Mouse (Mus musculus) cerebellum, adult 2 months (tissue): ENCODE measurements around the gene Neb. TPM values are rescaled to one million over a fixed set of nuclear protein-coding genes. Genes with fewer than 3 reads are reported as not detected.

Source experiments
- DNase-seq, 2 experiments: peaks; one replicate each; pipeline ENCODE4 v3.0.0; 2021
- H3K27ac ChIP-seq: fragments of 200-500 bp; 2 replicates; pipeline ENCODE4 v1.5.1; 2012; ENCODE audit warnings: low read length, control low read depth, inconsistent platforms; ENCODE audit not compliant: insufficient read depth
- H3K27me3 ChIP-seq: fragments of 200-500 bp; 2 replicates; pipeline ENCODE4 v1.6.1; 2012; ENCODE audit warnings: inconsistent platforms, mild to moderate bottlenecking, low read length, moderate library complexity; ENCODE audit not compliant: control insufficient read depth, insufficient read depth
- H3K4me1 ChIP-seq: fragments of 200-500 bp; 2 replicates; pipeline ENCODE4 v1.6.1; 2011; ENCODE audit warnings: low read length; ENCODE audit not compliant: control insufficient read depth, insufficient read depth
- H3K4me3 ChIP-seq: fragments of 200-500 bp; replicated peaks from 2 replicates; pipeline ENCODE3; 2011; ENCODE audit warnings: mild to moderate bottlenecking, low read depth, low read length, control low read depth; ENCODE audit not compliant: insufficient read depth
- CTCF ChIP-seq: fragments of 200-500 bp; IDR thresholded peaks from 2 replicates; pipeline ENCODE4 v1.5.1; 2011; ENCODE audit warnings: low read depth, mild to moderate bottlenecking, control low read depth, low read length, moderate library complexity, borderline replicate concordance; ENCODE audit not compliant: insufficient read depth
- POLR2A ChIP-seq: fragments of 200-500 bp; IDR thresholded peaks from 2 replicates; pipeline ENCODE4 v1.6.1; 2011; ENCODE audit warnings: low read length, control low read depth, borderline replicate concordance; ENCODE audit not compliant: insufficient read depth
- WGBS: fragments of 180-500 bp; shearing (Covaris S2); methylation state at CpG from one replicate; pipeline ENCODE4 v1.1.7; 2018; 5-methylcytosine and 5-hydroxymethylcytosine counted together
- polyA plus RNA-seq: library from polyadenylated mRNA; depleted of rRNA; stranded (reverse); fragments of >200 nt; gene quantifications from 2 replicates; pipeline ENCODE4 v1.2.3, GENCODE M21; 2012

Neb gene
- polyA plus RNA-seq, 1 experiment: 10.8 TPM

DNA sequence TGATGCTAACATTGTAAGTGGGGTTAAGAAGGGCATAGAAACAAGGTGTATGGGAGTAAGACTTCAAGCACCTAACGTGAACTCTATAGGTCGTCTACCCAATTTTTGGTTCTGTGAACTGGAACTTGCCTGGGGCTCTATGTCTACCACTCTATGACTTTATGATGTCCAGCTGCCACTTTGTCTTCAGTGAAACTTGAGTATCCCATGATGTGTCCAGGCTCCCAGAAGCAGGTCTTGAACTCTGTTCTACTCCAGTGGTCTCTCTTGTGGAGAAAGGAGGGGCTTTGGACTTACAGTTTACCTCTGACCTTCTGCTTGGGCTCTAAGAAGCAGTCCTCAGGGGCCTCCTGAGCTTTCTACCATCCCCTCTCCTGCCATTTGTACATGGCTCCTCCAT, 58.1 kb downstream of the Neb start:
- TF ChIP-seq POLR2A (no peak), CTCF (no peak)
- DNase-seq: no peak
- no peaks in the 10 kb centered on the region for H3K4me1 ChIP-seq
- no peak overlapping the region for H3K4me3 ChIP-seq
- H3K27me3 ChIP-seq: no peaks in the 10 kb centered on the region
- no peak overlapping the region for H3K27ac ChIP-seq
- WGBS: 93% methylated on average over 2 of the region's 2 CpGs

DNA sequence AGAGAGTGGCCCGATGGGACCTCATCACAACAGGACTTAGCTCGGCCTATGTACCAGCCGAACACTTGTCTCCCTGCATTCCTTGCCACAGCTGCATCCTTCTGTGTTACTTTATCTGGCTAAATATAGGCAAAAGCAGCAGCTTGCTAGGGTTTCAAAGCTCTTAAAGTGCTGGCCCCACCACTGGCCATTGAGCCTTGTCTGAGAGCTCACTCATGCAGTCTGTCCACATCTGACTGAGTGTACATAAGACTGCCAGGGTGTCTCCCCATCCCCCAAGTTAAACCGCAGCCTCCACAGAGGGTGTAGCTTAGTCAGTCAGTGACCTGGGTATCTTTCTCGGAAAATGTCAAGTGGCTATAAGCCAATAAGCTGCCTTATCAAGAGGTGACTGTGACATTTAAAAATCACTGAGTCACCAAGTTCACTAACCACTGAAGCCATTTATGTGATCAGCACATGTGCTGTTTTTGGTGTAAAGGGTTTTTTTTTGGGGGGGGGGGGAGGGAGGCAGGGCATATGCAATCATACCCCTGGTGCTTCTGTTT, 59.2 kb downstream of the Neb start:
- DNase-seq: no peak
- no peaks in the 10 kb centered on the region for H3K27me3 ChIP-seq
- TF ChIP-seq CTCF (no peak), POLR2A (no peak)
- H3K4me1 ChIP-seq: no peaks in the 10 kb centered on the region
- no peak overlapping the region for H3K27ac ChIP-seq
- H3K4me3 ChIP-seq: no peak overlapping the region
- 86% methylated on average over 5 of the region's 5 CpGs for WGBS

DNA sequence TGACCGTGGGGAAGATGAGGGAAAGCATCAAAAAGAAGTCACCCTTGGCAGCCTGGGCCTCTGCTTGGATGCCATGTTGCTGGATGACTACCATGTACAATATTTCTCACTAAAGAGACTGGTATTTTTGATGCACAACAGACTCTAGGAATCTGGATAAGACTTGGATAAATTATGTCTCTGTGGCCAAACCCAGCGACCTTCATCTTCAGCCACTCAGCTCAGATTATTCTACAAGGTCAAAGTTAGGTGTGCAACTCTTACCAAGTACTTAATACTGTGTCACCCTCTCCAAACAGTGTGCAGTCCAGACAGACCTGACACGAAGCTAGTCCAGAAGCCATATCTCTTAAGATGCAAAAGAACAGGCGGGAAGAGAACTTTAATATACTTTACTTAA, 60.8 kb downstream of the Neb start:
- TF ChIP-seq CTCF: no peak
- TF ChIP-seq POLR2A: no peak
- no peak for DNase-seq
- Histone ChIP-seq H3K27ac (no peak overlapping the region), H3K4me1 (no peaks in the 10 kb centered on the region), H3K4me3 (no peak overlapping the region), H3K27me3 (no peaks in the 10 kb centered on the region)
- WGBS: 90% methylated on average over 4 of the region's 4 CpGs

DNA sequence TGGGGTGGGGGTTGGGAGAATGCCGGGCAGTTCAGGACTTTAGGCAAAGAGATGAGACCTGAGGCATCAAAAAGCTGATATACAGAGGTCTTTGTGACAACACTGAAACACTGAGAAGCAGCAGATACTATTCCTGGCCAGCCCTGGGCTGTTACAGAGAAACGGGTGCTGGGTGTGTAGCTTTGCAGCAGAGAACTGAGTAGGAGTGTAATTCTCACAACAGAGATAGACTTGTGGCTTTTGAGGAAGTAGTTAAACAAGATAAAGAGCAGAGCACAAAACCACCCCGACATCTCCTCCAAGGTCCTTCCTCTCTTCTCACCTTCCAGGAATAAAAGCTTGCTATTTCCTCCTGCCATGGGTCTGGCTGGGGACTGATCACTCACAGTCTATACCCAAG, 62.5 kb downstream of the Neb start:
- H3K4me3 ChIP-seq: no peak overlapping the region
- no peak for DNase-seq
- TF ChIP-seq CTCF (no peak), POLR2A (no peak)
- H3K27me3 ChIP-seq: no peaks in the 10 kb centered on the region
- no peak overlapping the region for H3K27ac ChIP-seq
- 84% methylated on average over 3 of the region's 3 CpGs for WGBS
- H3K4me1 ChIP-seq: no peaks in the 10 kb centered on the region

DNA sequence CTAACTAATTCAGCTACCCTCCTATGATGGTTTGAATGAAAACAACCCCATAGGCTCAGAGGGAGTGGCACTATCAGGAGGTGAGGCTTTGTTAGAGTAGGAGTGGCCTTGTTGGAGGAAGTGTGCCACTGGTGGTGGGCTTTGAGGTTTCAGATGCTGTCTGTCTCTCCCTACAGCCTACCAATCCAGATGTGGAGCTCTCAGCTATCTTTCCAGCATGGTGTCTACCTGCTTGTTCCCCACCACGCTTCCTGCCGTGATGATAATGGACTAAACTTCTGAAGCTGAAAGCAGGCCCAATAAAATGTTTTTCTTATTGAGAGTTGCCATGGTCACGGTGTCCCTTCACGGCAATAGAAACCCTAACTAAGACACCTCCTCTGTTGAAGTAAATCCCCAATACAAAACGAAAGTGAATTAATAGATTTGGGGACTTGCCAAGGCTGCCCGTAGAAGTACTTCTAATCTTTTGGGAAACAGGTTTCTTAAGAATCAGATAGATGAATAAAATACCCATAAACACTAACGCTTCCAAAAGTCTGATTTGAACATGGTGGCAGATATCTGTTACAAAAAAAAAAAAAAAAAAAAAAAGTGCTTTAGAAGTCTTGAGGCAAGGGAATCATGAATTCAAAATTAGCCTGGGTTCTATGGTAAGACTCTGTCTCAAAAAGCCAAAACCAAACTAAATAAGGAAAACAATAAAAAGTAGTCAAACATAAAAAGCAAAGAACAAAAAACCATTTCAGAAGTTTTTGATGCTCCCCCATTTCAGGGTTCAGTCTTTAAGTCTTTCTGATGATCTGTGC, 63.1 kb downstream of the Neb start:
- Histone ChIP-seq H3K4me3 (no peak overlapping the region), H3K27me3 (no peaks in the 10 kb centered on the region), H3K4me1 (no peaks in the 10 kb centered on the region), H3K27ac (no peak overlapping the region)
- no peak for DNase-seq
- TF ChIP-seq CTCF (no peak), POLR2A (no peak)
- 84% methylated on average over 7 of the region's 7 CpGs for WGBS

DNA sequence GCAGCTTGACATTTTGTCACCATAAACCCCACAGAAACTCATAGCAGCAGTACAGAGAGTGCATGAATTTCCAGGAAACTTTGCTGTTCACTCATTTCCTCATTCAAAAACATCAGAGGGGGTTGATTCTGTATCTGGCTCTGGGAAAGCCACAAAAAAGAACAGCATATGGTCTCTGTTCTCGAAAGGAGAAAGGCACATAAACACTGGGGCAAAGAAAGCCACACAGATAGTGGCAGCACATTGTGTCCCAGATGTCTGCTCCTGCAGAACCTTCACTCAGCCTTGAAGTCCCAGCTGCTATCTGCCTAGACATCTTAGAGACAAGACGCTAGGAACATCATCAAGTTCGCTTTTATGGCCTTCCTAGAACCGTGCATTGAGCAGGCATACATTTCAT, 67.5 kb downstream of the Neb start:
- Histone ChIP-seq H3K4me1 (no peaks in the 10 kb centered on the region), H3K27me3 (no peaks in the 10 kb centered on the region), H3K4me3 (no peak overlapping the region), H3K27ac (no peak overlapping the region)
- no peak for TF ChIP-seq CTCF
- TF ChIP-seq POLR2A: no peak
- WGBS: 86% methylated on average over 4 of the region's 4 CpGs
- DNase-seq: no peak

DNA sequence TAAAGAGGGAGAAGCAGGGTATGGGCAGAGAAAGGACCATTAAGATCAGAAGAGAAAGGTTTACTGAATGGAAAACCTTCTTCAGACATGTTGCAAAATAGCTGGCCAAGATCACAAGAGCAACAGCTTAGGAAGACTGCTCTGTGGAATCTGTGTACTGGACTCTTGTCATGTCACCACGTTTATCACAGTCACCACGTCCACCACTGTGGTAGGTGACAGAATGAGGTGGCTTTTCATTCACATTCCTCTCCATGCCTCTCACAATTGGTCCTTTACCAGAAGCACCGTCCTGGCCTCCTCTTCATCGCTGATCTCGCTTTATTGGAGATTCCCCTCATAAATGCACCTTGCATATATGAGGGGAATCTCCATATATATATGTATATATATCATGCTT, 71.6 kb downstream of the Neb start:
- TF ChIP-seq CTCF (no peak), POLR2A (no peak)
- Histone ChIP-seq H3K4me3 (no peak overlapping the region), H3K4me1 (no peaks in the 10 kb centered on the region; the same call in 1 of the 2 replicates), H3K27me3 (no peaks in the 10 kb centered on the region), H3K27ac (no peak overlapping the region)
- WGBS: 88% methylated on average over 5 of the region's 5 CpGs
- DNase-seq: no peak

DNA sequence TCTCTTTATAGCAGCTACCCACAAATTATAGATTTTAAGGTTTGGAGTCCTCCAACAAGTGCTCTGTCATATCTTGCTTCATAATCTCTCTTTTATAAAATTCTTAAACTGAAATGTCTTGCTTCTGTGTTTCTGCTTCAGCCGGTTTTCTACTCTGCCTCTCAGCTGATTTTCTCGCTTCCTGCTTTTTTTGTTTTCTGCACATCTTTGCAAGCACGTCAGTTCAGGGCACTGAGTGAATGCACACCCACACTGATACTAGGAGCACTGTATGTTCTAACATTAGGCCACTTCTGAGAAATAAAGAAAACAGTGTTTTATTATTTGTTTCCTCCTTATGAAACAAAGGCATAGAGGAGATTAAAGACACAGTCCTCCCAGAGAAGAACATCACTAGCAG, 73.7 kb downstream of the Neb start:
- no peak for TF ChIP-seq CTCF
- TF ChIP-seq POLR2A: no peak
- no peak overlapping the region for H3K4me3 ChIP-seq

More for the DNA sequence above, 73.7 kb downstream of the Neb start:
- no peak overlapping the region for H3K27ac ChIP-seq
- H3K4me1 ChIP-seq: no peaks in the 10 kb centered on the region; the same call in 1 of the 2 replicates
- no peak for DNase-seq
- 92% methylated on average over 3 of the region's 3 CpGs for WGBS
- no peaks in the 10 kb centered on the region for H3K27me3 ChIP-seq
